Mouse (Mus musculus) myocyte (in vitro differentiated cells): ENCODE measurements around the gene Slc24a3. TPM values are rescaled to one million over a fixed set of nuclear protein-coding genes. Genes with fewer than 3 reads are reported as not detected.

Source experiments
- H3K27me3 ChIP-seq: one replicate; pipeline ENCODE4 v1.6.1; 2011; ENCODE audit not compliant: control insufficient read depth, insufficient read depth, insufficient read length
- H3K36me3 ChIP-seq: one replicate; pipeline ENCODE4 v1.6.1; 2011; ENCODE audit not compliant: control insufficient read depth, insufficient read depth
- H3K4me2 ChIP-seq: one replicate; pipeline ENCODE4 v1.6.1; 2011; ENCODE audit warnings: low read depth, control low read depth
- H3K4me3 ChIP-seq: one replicate; pipeline ENCODE4 v1.5.1; 2011; ENCODE audit warnings: mild to moderate bottlenecking, control low read depth, moderate library complexity
- H3K79me2 ChIP-seq: one replicate; pipeline ENCODE4 v1.6.1; 2011; ENCODE audit not compliant: control insufficient read depth, insufficient read depth
- H3ac ChIP-seq: one replicate; pipeline ENCODE4 v1.6.1; 2011; ENCODE audit not compliant: control insufficient read depth, insufficient read length
- CEBPB ChIP-seq: IDR thresholded peaks from 2 replicates; pipeline ENCODE4 v1.6.1; 2011; ENCODE audit warnings: mild to moderate bottlenecking, moderate library complexity; ENCODE audit not compliant: poor library complexity, insufficient read depth, severe bottlenecking
- E2F4 ChIP-seq: IDR thresholded peaks from one replicate; pipeline ENCODE4 v1.6.1; 2011; ENCODE audit warnings: mild to moderate bottlenecking, control low read depth, moderate library complexity; ENCODE audit not compliant: insufficient read depth
- MAX ChIP-seq: IDR thresholded peaks from one replicate; pipeline ENCODE4 v1.6.1; 2011; ENCODE audit warnings: low read depth, mild to moderate bottlenecking, control low read depth
- MYOD1 ChIP-seq, 3 experiments: IDR thresholded peaks; one replicate each; pipeline ENCODE4 v1.6.1; 2011; ENCODE audit warnings: control low read depth in 2 of 3, low read depth in 2 of 3, mild to moderate bottlenecking in 2 of 3, moderate library complexity in 1 of 3; ENCODE audit not compliant: insufficient read length in 2 of 3, control insufficient read depth in 1 of 3
- MYOG ChIP-seq, 3 experiments: IDR thresholded peaks; one replicate each; pipeline ENCODE4 v1.6.1; 2011; ENCODE audit warnings: control low read depth in 2 of 3, low read depth in 2 of 3, mild to moderate bottlenecking in 2 of 3; ENCODE audit not compliant: insufficient read length in 2 of 3, control insufficient read depth in 1 of 3, insufficient read depth in 1 of 3
- POLR2A ChIP-seq: IDR thresholded peaks from one replicate; pipeline ENCODE4 v1.6.1; 2011; ENCODE audit warnings: low read depth, mild to moderate bottlenecking, control low read depth, moderate library complexity; ENCODE audit not compliant: insufficient read length
- POLR2AphosphoS2 ChIP-seq: IDR thresholded peaks from one replicate; pipeline ENCODE4 v1.6.1; 2011; ENCODE audit warnings: low read depth, control low read depth; ENCODE audit not compliant: insufficient read length
- REST ChIP-seq: IDR thresholded peaks from one replicate; pipeline ENCODE4 v1.6.1; 2011; ENCODE audit warnings: mild to moderate bottlenecking, control low read depth, moderate library complexity; ENCODE audit not compliant: insufficient read depth, insufficient read length
- SRF ChIP-seq: IDR thresholded peaks from one replicate; pipeline ENCODE4 v1.6.1; 2011; ENCODE audit warnings: low read depth; ENCODE audit not compliant: control insufficient read depth, insufficient read length
- TCF12 ChIP-seq: IDR thresholded peaks from one replicate; pipeline ENCODE4 v1.6.1; 2011; ENCODE audit warnings: mild to moderate bottlenecking, control low read depth; ENCODE audit not compliant: poor library complexity, insufficient read depth, severe bottlenecking
- TCF3 ChIP-seq: IDR thresholded peaks from one replicate; pipeline ENCODE4 v1.6.1; 2011; ENCODE audit warnings: low read depth, control low read depth; ENCODE audit not compliant: insufficient read length
- USF1 ChIP-seq: IDR thresholded peaks from one replicate; pipeline ENCODE4 v1.6.1; 2011; ENCODE audit warnings: low read depth, mild to moderate bottlenecking, control low read depth, moderate library complexity
- polyA plus RNA-seq: library from polyadenylated mRNA; unstranded; fragments of >200 nt; fragmentation: generic; extraction: Trizol; gene quantifications from one replicate; pipeline ENCODE4 v1.2.1, GENCODE M21; 2012; ENCODE audit warnings: missing spikeins

Slc24a3 gene
- polyA plus RNA-seq, 1 experiment, result 4.8 TPM

DNA sequence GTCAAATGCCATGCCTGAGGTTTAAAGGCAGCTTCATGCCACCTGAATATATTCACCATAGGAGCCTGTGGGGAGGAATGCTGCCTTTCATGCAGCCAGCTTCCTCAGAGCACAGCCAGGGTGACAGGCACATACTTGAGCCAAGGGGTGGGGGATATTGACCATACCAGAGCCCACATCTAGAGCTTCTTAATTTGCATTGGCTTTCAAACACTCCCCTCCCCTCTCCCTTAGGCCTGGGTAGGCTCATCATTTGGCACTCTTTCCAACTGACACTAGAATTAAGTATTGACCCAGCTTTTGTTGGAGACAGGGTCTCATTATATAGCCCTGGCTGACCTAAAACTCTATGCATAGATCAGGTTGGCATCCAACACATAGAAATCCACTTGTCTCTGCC, 453.2 kb downstream of the Slc24a3 start:
- H3K4me2 ChIP-seq, result no peak overlapping the region
- no peak overlapping the region for H3K4me3 ChIP-seq
- TF ChIP-seq MYOG (IDR thresholded peaks at IDR 0.05; ENCODE audit: control insufficient read depth in 1 of 3, insufficient read depth in 1 of 3, insufficient read length in 2 of 3, low read depth in 2 of 3) (no peak), TCF3 (no peak), MAX (no peak), POLR2A (no peak), REST (no peak), CEBPB (no peak)
- no peak overlapping the region for H3ac ChIP-seq
- no peaks in the 10 kb centered on the region for H3K36me3 ChIP-seq
- H3K79me2 ChIP-seq, result no peaks in the 10 kb centered on the region
- H3K27me3 ChIP-seq, result no peaks in the 10 kb centered on the region

- H3K4me2 ChIP-seq, result no peak overlapping the region
- H3K27me3 ChIP-seq, result no peaks in the 10 kb centered on the region
- H3ac ChIP-seq, result no peak overlapping the region
- no peaks in the 10 kb centered on the region for H3K79me2 ChIP-seq
- TF ChIP-seq REST, result no peak
- TF ChIP-seq USF1, result no peak
- TF ChIP-seq MYOD1 (IDR thresholded peaks at IDR 0.05; ENCODE audit: control insufficient read depth in 1 of 3, insufficient read length in 2 of 3, low read depth in 2 of 3), result no peak
- TF ChIP-seq POLR2A, result no peak
- no peak for TF ChIP-seq POLR2AphosphoS2
- TF ChIP-seq CEBPB, result no peak
- no peak for TF ChIP-seq MYOG (IDR thresholded peaks at IDR 0.05; ENCODE audit: control insufficient read depth in 1 of 3, insufficient read depth in 1 of 3, insufficient read length in 2 of 3, low read depth in 2 of 3)
- TF ChIP-seq TCF12, result no peak
- no peak for TF ChIP-seq MAX
- no peak for TF ChIP-seq SRF
- no peak for TF ChIP-seq TCF3
- TF ChIP-seq E2F4, result no peak
- no peak overlapping the region for H3K4me3 ChIP-seq
- no peaks in the 10 kb centered on the region for H3K36me3 ChIP-seq
Measured at GRCm38 (mm10) chr2:145621119-145621518, 453.6 kb downstream of the Slc24a3 start.

- Histone ChIP-seq H3K79me2 (no peaks in the 10 kb centered on the region), H3K27me3 (no peaks in the 10 kb centered on the region), H3ac (no peak overlapping the region), H3K36me3 (no peaks in the 10 kb centered on the region), H3K4me3 (no peak overlapping the region), H3K4me2 (no peak overlapping the region)
- TF ChIP-seq CEBPB, result no peak
- TF ChIP-seq MYOG (IDR thresholded peaks at IDR 0.05; ENCODE audit: control insufficient read depth in 1 of 3, insufficient read depth in 1 of 3, insufficient read length in 2 of 3, low read depth in 2 of 3), result no peak
- TF ChIP-seq SRF, result no peak
- no peak for TF ChIP-seq E2F4
- no peak for TF ChIP-seq REST
- no peak for TF ChIP-seq TCF12
Measured at GRCm38 (mm10) chr2:145631123-145631798, 463.7 kb downstream of the Slc24a3 start.

DNA sequence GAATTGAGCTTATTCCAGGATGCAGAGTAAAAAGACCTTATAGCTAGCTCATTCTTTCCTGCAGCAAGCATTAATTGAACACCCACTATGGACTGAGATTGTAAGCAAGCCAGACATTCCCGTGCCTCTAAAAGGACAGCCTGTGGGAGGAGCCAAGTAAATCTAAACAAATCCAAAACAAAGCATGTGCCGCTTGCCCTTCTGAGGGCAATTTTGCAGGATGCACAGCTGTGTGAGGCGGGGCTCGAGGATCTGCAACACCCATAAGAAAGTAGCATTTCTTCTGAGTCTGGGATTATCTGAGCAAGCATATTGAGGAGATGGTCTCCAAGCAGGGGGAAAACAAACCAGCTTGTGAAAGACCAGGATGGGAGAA, 464.2 kb downstream of the Slc24a3 start:
- H3K27me3 ChIP-seq, result no peaks in the 10 kb centered on the region
- no peak overlapping the region for H3K4me3 ChIP-seq
- no peak overlapping the region for H3K4me2 ChIP-seq
- no peaks in the 10 kb centered on the region for H3K36me3 ChIP-seq
- TF ChIP-seq SRF (no peak), CEBPB (no peak), TCF12 (no peak), MYOD1 (IDR thresholded peaks at IDR 0.05; ENCODE audit: control insufficient read depth in 1 of 3, insufficient read length in 2 of 3, low read depth in 2 of 3) (no peak), POLR2A (no peak), E2F4 (no peak), MYOG (IDR thresholded peaks at IDR 0.05; ENCODE audit: control insufficient read depth in 1 of 3, insufficient read depth in 1 of 3, insufficient read length in 2 of 3, low read depth in 2 of 3) (no peak), TCF3 (no peak), MAX (no peak), USF1 (no peak), POLR2AphosphoS2 (no peak), REST (no peak)
- H3K79me2 ChIP-seq, result no peaks in the 10 kb centered on the region
- H3ac ChIP-seq, result no peak overlapping the region

DNA sequence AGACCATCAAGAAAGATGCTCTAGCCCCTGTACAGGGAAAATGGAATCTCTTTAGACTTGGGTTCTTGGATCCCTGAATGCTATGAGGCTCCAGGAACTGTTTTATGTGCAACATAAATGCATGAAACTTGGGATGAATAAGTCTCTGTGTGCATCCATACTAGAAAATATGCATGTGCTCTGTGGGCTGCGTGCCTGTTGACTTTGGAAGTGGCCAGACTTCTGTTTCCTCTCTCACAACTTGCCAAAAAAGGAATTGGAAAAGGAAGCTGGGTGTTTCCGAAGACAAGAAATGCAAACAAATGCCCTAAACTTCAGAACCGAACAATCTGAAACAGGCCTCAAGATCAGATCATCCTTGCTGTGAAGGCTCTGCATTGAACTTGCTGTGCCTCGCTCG, 466.3 kb downstream of the Slc24a3 start:
- no peak overlapping the region for H3ac ChIP-seq
- TF ChIP-seq CEBPB (no peak), TCF12 (no peak), POLR2A (no peak), MYOD1 (IDR thresholded peaks at IDR 0.05; ENCODE audit: control insufficient read depth in 1 of 3, insufficient read length in 2 of 3, low read depth in 2 of 3) (no peak), POLR2AphosphoS2 (no peak), TCF3 (no peak), SRF (no peak), REST (no peak), USF1 (no peak), MYOG (IDR thresholded peaks at IDR 0.05; ENCODE audit: control insufficient read depth in 1 of 3, insufficient read depth in 1 of 3, insufficient read length in 2 of 3, low read depth in 2 of 3) (no peak), E2F4 (no peak), MAX (no peak)
- H3K79me2 ChIP-seq, result no peaks in the 10 kb centered on the region
- no peaks in the 10 kb centered on the region for H3K27me3 ChIP-seq
- H3K36me3 ChIP-seq, result no peaks in the 10 kb centered on the region
- H3K4me2 ChIP-seq, result no peak overlapping the region
- no peak overlapping the region for H3K4me3 ChIP-seq
